Mouse (Mus musculus) activated CD4-positive, CD25-positive, alpha-beta regulatory T cell, adult 4 months (primary cell): ENCODE measurements around the gene Mtif2. TPM values are rescaled to one million over a fixed set of nuclear protein-coding genes. Genes with fewer than 3 reads are reported as not detected.

ENCODE experiments used
- ATAC-seq: one replicate; pipeline ENCODE4 v1.8.0; 2017
- polyA plus RNA-seq, 2 experiments: library from polyadenylated mRNA; unstranded; fragments of 100-300 nt; shearing (Covaris generic); gene quantifications; one replicate each; pipeline ENCODE4 v1.2.1; 2017

The Mtif2 gene
- polyA plus RNA-seq, 2 experiments from 2014 or later = 47.4 to 52.1 TPM

DNA sequence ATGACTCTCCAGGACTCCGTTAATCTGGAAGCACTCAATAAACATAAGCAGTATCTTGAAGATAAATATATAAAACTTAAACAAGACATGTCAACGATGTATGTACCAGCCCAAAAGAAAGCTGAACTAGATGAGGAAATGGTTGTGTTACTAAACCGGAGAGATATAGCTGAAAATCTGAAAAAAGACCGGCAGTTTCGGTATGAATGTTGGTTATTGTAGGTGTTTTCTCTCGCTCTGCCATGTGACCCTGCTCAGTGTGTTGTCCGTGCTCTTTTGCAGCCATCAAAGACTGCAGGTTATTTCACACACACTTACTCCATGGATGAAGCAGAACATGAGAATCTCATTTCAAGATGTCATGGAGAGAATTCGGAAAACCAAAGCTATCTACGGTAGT is 34.2 kb downstream of the Mtif2 start:
- ATAC-seq = peak; percentile 46

DNA sequence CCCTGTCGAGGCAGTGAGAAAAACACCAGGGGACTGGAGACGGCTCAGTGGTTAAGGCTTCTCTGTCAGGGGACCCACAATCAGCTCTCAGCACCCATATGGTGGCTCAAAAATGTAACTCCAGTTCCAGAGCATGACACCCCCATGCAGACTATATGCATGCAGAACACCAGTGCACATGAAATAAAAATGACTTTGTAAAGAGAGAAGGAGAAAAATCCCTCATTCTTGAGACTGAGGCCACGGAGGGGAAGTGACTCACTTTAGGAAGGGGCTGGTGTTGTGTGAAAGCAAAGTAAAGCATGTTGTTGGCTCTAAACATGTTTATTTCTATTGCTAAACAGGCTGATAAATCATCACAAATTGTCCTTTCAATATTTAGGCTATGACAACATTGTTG is 34.8 kb downstream of the Mtif2 start:
- no peak for ATAC-seq

- no peak for ATAC-seq
Observed at GRCm38 (mm10) chr11:29563406-29563805, 37.2 kb downstream of the Mtif2 start.

DNA sequence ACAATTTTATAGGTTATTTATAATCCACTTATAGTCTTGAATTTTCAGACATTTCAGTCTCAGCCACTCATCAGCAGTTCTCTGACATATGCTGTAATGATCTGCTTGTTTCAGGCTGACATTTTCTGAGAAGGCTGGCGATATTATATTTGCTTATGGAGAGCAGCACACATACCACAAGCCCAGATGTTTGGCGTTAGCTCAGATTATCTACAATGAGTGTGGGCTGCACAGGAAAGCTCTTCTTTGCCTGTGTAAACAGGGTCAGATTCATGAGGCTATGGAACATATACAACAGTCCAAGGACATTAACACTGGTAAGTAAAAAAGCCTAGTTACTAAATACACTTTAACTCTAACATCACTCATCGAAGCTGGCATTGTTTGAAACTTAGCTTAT is 45.3 kb downstream of the Mtif2 start:
- ATAC-seq = no peak

DNA sequence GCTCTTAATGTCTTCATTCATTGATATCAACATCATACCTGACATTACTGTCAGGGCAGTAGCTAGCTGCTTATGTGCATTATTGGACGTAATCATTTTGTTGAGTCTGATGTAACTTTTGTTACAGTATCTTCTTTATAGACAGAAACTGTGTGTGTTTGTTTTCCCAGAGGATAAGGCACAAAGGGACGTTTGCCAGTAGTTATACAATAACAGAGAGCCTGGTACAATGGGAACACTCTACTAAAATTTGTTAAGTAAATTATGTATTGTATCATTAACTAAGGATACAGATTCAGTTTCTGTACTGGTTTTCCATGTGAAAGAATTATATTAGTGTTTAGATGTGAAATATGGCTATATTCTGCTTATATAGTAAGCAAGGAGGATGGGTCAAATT is 46.4 kb downstream of the Mtif2 start:
- ATAC-seq = no peak

GRCm38 (mm10) chr11:29579610-29580009 is 53.4 kb downstream of the Mtif2 start:
- no peak for ATAC-seq

Other genes with a start within 250 kb of the Mtif2 start
- gene Ccdc88a, start 152.8 kb upstream of the Mtif2 start, polyA plus RNA-seq = under 1 TPM; 0.51 to 0.63 TPM
- gene Prorsd1, start 11.4 kb upstream of the Mtif2 start, polyA plus RNA-seq = 10 to 100 TPM; 43.2 to 49.5 TPM
- 1 to 10 TPM in 1 of 2 experiments, under 1 TPM in 1; 0.78 to 1.2 TPM for gene Clhc1, start 21.5 kb downstream of the Mtif2 start, polyA plus RNA-seq
- 1,000 to 10,000 TPM; 1,318 to 1,662 TPM for gene Rps27a, start 21.7 kb downstream of the Mtif2 start, polyA plus RNA-seq
- gene Rtn4, start 166.5 kb downstream of the Mtif2 start, polyA plus RNA-seq = 10 to 100 TPM; 19.4 to 21.9 TPM